Comparison of ENCODE assay signal across 8 mouse cellular contexts in the genomic region with DNA sequence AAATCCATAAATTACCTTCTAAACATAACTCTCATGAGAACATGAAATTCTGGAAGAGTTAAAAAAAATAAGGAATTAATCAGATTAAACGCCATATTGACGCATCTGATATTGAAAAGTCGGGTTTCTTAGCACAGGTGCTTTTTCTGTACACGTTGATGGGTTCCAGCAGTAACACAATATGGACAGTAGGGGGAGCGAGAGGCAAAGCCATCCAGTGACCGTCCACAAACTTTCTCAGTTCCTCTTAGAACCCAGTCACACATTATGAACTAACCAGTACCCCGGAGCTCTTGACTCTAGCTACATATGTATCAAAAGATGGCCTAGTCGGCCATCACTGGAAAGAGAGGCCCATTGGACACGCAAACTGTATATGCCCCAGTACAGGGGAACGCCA. TPM values are rescaled to one million over a fixed set of nuclear protein-coding genes. Genes with fewer than 3 reads are reported as not detected.
DNase-seq lines count a peak whose midpoint lies in the region; ATAC-seq and TF ChIP-seq lines count a peak whose summit lies in the region.
"Not testable (repeated sequence)": the region's sequence is repeated elsewhere in the genome, so short reads cannot be mapped to it uniquely, and the experiment has no call there.

No protein-coding gene starts in this region.

- H3K4me3 ChIP-seq in ES-E14 (ENCODE audit: insufficient read depth in 1 of 2, low read depth in 1 of 2, low read length in 2 of 2, poor library complexity in 1 of 2, severe bottlenecking in 1 of 2); heart, adult 2 months; kidney, embryonic 14.5 days (ENCODE audit: low read length); lung, adult 2 months (replicated peaks; ENCODE audit: extremely low read depth, low read depth, low read length); neural tube, embryonic 11.5 days (ENCODE audit: low read depth, low read length): not testable (repeated sequence)

- TF ChIP-seq POLR2A in heart, adult 2 months (IDR thresholded peaks at IDR 0.05; ENCODE audit: insufficient read depth, low read depth, low read length); lung, adult 2 months (IDR thresholded peaks at IDR 0.05; ENCODE audit: borderline replicate concordance, extremely low read depth, low read depth, low read length): not testable (repeated sequence)

- H3K4me2 ChIP-seq in kidney, embryonic 14.5 days (replicated peaks; ENCODE audit: low read depth, low read length); neural tube, embryonic 11.5 days (ENCODE audit: low read depth): not testable (repeated sequence)

- H3K4me1 ChIP-seq in ES-E14 (ENCODE audit: control insufficient read depth in 2 of 2, insufficient read depth in 2 of 2, low read length in 2 of 2, poor library complexity in 1 of 2); heart, adult 2 months (ENCODE audit: control insufficient read depth, insufficient read depth, low read length); kidney, embryonic 14.5 days (ENCODE audit: control insufficient read depth, insufficient read depth, low read length); lung, adult 2 months (ENCODE audit: control insufficient read depth, insufficient read depth, low read length); neural tube, embryonic 11.5 days (ENCODE audit: control insufficient read depth, insufficient read depth, low read length): not testable (repeated sequence)

- not testable (repeated sequence) for H3K27ac ChIP-seq in ES-E14 (ENCODE audit: insufficient read depth, low read depth, low read length, poor library complexity, severe bottlenecking); heart, adult 2 months; kidney, embryonic 14.5 days (ENCODE audit: low read depth, low read length); neural tube, embryonic 11.5 days (ENCODE audit: low read depth, low read length)

- 0 out of 2 replicates have a peak, but pooled peaks have one; percentile 49 for ATAC-seq in kidney, embryonic 14.5 days (ENCODE audit: low FRiP score, low TSS enrichment)
- peak; percentile 60; the same call in 1 of the 2 replicates for ATAC-seq in neural tube, embryonic 11.5 days (ENCODE audit: insufficient read depth, low FRiP score, low TSS enrichment)

- in situ Hi-C loops in ES-E14 (cut with MboI; ENCODE audit: low sequenced_read_pairs in 2 of 2, unreplicated experiment in 2 of 2): not testable (repeated sequence)

- H3K9ac ChIP-seq in ES-E14 (ENCODE audit: insufficient read depth, low read depth, low read length, poor library complexity, severe bottlenecking); heart, adult 2 months (ENCODE audit: low read depth, low read length); kidney, embryonic 14.5 days (ENCODE audit: low read depth, low read length); neural tube, embryonic 11.5 days (ENCODE audit: low read length): not testable (repeated sequence)

- intact Hi-C loops in heart, adult 2 months (cut with DNase I): loop anchor here (1.0 to 5.0 kb wide), 5 partner anchors 109 to 379 kb away; no protein-coding TSS in a partner anchor

- H3K36me3 ChIP-seq in ES-E14 (ENCODE audit: control insufficient read depth, insufficient read depth, low read length, poor library complexity, severe bottlenecking); heart, adult 2 months (ENCODE audit: control insufficient read depth, insufficient read depth, low read length); kidney, embryonic 14.5 days (ENCODE audit: control insufficient read depth, insufficient read depth, low read length); neural tube, embryonic 11.5 days (ENCODE audit: control insufficient read depth, insufficient read depth, low read length): not testable (repeated sequence)

- not testable (repeated sequence) for H3K27me3 ChIP-seq in heart, adult 2 months (ENCODE audit: control insufficient read depth, insufficient read depth, low read length); kidney, embryonic 14.5 days (ENCODE audit: control insufficient read depth, insufficient read depth, low read length); neural tube, embryonic 11.5 days (ENCODE audit: control insufficient read depth, insufficient read depth, low read length)

- H3K9me3 ChIP-seq in ES-E14 (ENCODE audit: control insufficient read depth, insufficient read depth, low read depth, low read length); kidney, embryonic 14.5 days (ENCODE audit: control insufficient read depth, low read length); neural tube, embryonic 11.5 days (ENCODE audit: control insufficient read depth, low read length): not testable (repeated sequence)

- WGBS in heart, adult 2 months: 24% methylated on average over 10 of the region's 10 CpGs
- WGBS in kidney, embryonic 14.5 days: 35% methylated on average over 10 of the region's 10 CpGs
- WGBS in lung, adult 2 months: 21% methylated on average over 10 of the region's 10 CpGs
- 33% methylated on average over 10 of the region's 10 CpGs for WGBS in neural tube, embryonic 11.5 days

- TF ChIP-seq CTCF in heart, adult 2 months (IDR thresholded peaks at IDR 0.05): peak; percentile 84
- peak; percentile 74 for TF ChIP-seq CTCF in lung, adult 2 months (IDR thresholded peaks at IDR 0.05; ENCODE audit: insufficient read depth, low read length)

- not testable (repeated sequence) for TF ChIP-seq EP300 in heart, adult 2 months (IDR thresholded peaks at IDR 0.05; ENCODE audit: insufficient read depth, low read depth, low read length)

- not testable (repeated sequence) for DNase-seq in ES-E14 (ENCODE audit: low read depth, low spot score); lung, adult 2 months
- peak; percentile 73 for DNase-seq in brain, adult 2 months (ENCODE audit: low read depth, low spot score)
- peak; percentile 71 for DNase-seq in embryo, embryonic 11 days
- DNase-seq in heart, adult 2 months: peak in 1 of 2 experiments; percentile 31
- DNase-seq in neural tube, embryonic 11.5 days (ENCODE audit: low spot score): peak; percentile 31
- DNase-seq in thymus, postnatal 25 days: peak; percentile 37

- H3K79me2 ChIP-seq in heart, adult 2 months (replicated peaks; ENCODE audit: control insufficient read depth, insufficient read depth, low read length): not testable (repeated sequence)

TF ChIP-seq in ES-E14, 5 proteins besides CTCF, POLR2A, EP300 and RAD21:
- 0 out of 2 replicates have a peak, but pooled peaks have one; percentile 31 for TF ChIP-seq ZC3H11A (IDR thresholded peaks at IDR 0.05; ENCODE audit: borderline replicate concordance, low read depth, low read length)

RNA-seq across cellular contexts. Expression of a gene that starts 22.9 kb away (rescaled TPM):
- total RNA-seq in ES-E14 (2012; rRNA removed): 29.0 and 32.0 TPM in 2 replicates
- 10 to 100 TPM; 13.4 to 15.6 TPM for total RNA-seq in heart, adult 2 months (2021)
- polyA plus RNA-seq in heart, adult 2 months (2012; rRNA removed): 4.4 and 11.9 TPM in 2 replicates
- 35.0 and 42.8 TPM in 2 replicates for polyA plus RNA-seq in kidney, embryonic 14.5 days (2014; fragmentation: Nextera tagmentation; extraction: Ambion mirVana)
- polyA plus RNA-seq in lung, adult 2 months (2012; rRNA removed): 2.9 and 4.7 TPM in 2 replicates
- 58.2 and 60.2 TPM in 2 replicates for polyA plus RNA-seq in neural tube, embryonic 11.5 days (2014; fragmentation: Nextera tagmentation; extraction: Ambion mirVana)
